Mouse (Mus musculus): ENCODE results near the gene Aaed1. TPM values are rescaled to one million over a fixed set of nuclear protein-coding genes. Genes with fewer than 3 reads are reported as not detected.

Gene Aaed1
- polyA plus RNA-seq, 1 experiment from 2014 or later: 29.9 TPM

DNA sequence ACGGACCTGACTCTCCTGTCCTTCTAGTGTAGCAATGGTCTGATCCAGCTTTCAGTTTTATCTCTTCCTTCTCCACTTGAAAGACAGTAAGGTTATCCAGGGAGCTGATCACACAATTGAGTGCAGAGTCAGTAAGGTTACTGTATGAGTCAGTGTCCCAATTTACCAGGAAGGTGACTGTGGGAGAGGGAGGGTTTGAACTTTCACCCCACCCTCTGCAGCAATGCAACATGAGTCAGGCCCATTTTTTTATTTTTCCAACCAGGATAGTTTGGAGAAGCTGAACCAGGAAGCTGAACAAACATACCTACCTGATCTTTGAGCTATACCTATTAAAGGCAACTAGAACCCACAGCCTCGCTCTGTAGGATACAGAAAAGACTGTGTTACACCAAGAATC, 37.0 kb upstream of the Aaed1 start:
- 56% methylated on average over 2 of the region's 2 CpGs for WGBS
- Histone ChIP-seq H3K27me3 (replicated peaks; ENCODE audit: control insufficient read depth, insufficient read depth, low read length) (no peaks in the 10 kb centered on the region), H3K9ac (ENCODE audit: low read depth, low read length) (no peak overlapping the region), H3K4me3 (ENCODE audit: low read depth, low read length) (no peak overlapping the region), H3K9me3 (ENCODE audit: control insufficient read depth) (no peaks in the 10 kb centered on the region), H3K27ac (ENCODE audit: low read depth, low read length) (no peak overlapping the region), H3K36me3 (ENCODE audit: control insufficient read depth, insufficient read depth) (no peaks in the 10 kb centered on the region), H3K4me2 (replicated peaks; ENCODE audit: low read depth) (no peak overlapping the region), H3K4me1 (replicated peaks; ENCODE audit: control insufficient read depth, insufficient read depth, low read length) (no peaks in the 10 kb centered on the region)
- TF ChIP-seq CTCF (IDR thresholded peaks at IDR 0.05; ENCODE audit: low read depth): no peak
- peak; percentile 86 for ATAC-seq

DNA sequence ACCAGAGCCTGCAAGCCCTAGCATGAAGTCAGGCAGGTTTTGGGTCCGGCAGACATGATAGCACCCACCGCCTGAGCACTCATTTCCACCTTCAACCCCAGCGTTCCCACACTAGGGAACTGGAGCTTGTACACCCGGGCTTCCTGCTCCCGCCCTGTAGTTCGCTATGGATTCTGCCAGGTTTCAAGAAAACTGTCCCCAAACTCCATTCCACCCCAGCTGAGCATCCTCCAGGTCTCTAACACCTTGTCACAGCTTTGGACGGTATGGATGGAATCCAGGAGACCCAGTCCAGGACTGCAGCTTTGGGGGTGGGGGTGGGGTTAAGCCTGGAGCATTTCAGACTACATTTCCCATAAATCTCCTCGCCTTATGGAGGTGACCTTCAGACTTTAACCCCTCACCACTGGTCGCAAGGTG, 31.6 kb upstream of the Aaed1 start:
- no peaks in the 10 kb centered on the region for H3K36me3 ChIP-seq (ENCODE audit: control insufficient read depth, insufficient read depth)
- H3K4me3 ChIP-seq (ENCODE audit: low read depth, low read length): peak overlapping the region; percentile 44
- peak overlapping the region; percentile 43 for H3K9ac ChIP-seq (ENCODE audit: low read depth, low read length)
- H3K27me3 ChIP-seq (replicated peaks; ENCODE audit: control insufficient read depth, insufficient read depth, low read length): no peaks in the 10 kb centered on the region
- H3K4me1 ChIP-seq (replicated peaks; ENCODE audit: control insufficient read depth, insufficient read depth, low read length): no peaks in the 10 kb centered on the region
- H3K27ac ChIP-seq (ENCODE audit: low read depth, low read length): no peak overlapping the region
- no peaks in the 10 kb centered on the region for H3K9me3 ChIP-seq (ENCODE audit: control insufficient read depth)
- H3K4me2 ChIP-seq (replicated peaks; ENCODE audit: low read depth): peak overlapping the region; percentile 71
- ATAC-seq: peak; percentile 74
- TF ChIP-seq CTCF (IDR thresholded peaks at IDR 0.05; ENCODE audit: low read depth): no peak
- WGBS: 3% methylated on average over 9 of the region's 9 CpGs

DNA sequence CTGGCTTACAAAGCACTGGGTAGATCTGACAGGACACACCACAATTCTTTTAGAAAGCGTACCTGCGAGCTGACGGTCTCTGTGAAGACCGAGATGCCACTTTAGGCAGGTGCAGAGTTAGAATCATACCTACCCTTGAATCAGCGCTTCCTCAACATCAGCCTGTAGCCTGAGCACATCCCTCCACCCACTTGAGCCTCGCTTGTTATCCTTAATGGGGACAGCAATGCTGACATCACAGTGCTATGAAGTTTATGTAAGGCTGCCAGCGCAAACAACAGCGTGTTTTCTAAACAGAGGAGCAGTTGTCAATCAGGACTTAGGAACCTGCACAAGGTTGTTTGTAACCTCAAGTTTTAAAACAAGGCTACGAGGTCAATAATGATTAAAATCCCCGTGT, 31.1 kb upstream of the Aaed1 start:
- H3K27ac ChIP-seq (ENCODE audit: low read depth, low read length): no peak overlapping the region
- TF ChIP-seq CTCF (IDR thresholded peaks at IDR 0.05; ENCODE audit: low read depth): no peak
- no peaks in the 10 kb centered on the region for H3K4me1 ChIP-seq (replicated peaks; ENCODE audit: control insufficient read depth, insufficient read depth, low read length)
- H3K9ac ChIP-seq (ENCODE audit: low read depth, low read length): peak overlapping the region; percentile 43
- ATAC-seq: no peak
- WGBS: 19% methylated on average over 10 of the region's 10 CpGs
- no peaks in the 10 kb centered on the region for H3K36me3 ChIP-seq (ENCODE audit: control insufficient read depth, insufficient read depth)
- no peaks in the 10 kb centered on the region for H3K27me3 ChIP-seq (replicated peaks; ENCODE audit: control insufficient read depth, insufficient read depth, low read length)
- no peaks in the 10 kb centered on the region for H3K9me3 ChIP-seq (ENCODE audit: control insufficient read depth)
- peak overlapping the region; percentile 71 for H3K4me2 ChIP-seq (replicated peaks; ENCODE audit: low read depth)
- peak overlapping the region; percentile 44 for H3K4me3 ChIP-seq (ENCODE audit: low read depth, low read length)

DNA sequence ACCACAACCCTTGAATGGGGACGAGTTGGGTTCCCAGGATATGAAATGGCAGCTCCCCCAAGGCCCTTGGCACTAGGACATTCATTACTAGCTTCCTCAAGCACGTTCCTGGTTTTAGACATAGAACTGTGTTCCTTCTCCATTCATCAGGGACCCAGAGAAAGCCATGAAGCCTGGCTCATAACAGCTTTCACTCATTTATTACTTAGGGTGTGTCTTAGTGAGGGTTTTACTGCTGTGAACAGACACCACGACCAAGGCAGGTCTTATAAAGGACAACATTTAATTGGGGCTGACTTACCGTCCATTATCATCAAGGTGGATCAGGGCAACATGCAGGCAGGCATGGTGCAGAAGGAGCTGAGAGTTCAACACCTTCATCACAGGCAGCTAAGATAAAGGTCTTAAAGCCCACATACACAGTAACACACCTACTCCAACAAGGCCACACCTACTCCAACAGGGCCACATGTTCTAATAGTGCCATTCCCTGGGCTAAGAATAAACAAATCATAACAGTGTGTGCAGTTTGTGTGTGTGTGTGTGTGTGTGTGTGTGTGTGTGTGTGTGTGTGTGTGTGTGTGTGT, 23.1 kb upstream of the Aaed1 start:
- H3K36me3 ChIP-seq (ENCODE audit: control insufficient read depth, insufficient read depth): no peaks in the 10 kb centered on the region
- no peak for TF ChIP-seq CTCF (IDR thresholded peaks at IDR 0.05; ENCODE audit: low read depth)
- no peak overlapping the region for H3K4me3 ChIP-seq (ENCODE audit: low read depth, low read length)
- peak; percentile 45; the same call in 1 of the 2 replicates for ATAC-seq
- no peaks in the 10 kb centered on the region for H3K9me3 ChIP-seq (ENCODE audit: control insufficient read depth)
- no peak overlapping the region for H3K4me2 ChIP-seq (replicated peaks; ENCODE audit: low read depth)
- no peaks in the 10 kb centered on the region for H3K4me1 ChIP-seq (replicated peaks; ENCODE audit: control insufficient read depth, insufficient read depth, low read length)
- no peaks in the 10 kb centered on the region for H3K27me3 ChIP-seq (replicated peaks; ENCODE audit: control insufficient read depth, insufficient read depth, low read length)
- H3K27ac ChIP-seq (ENCODE audit: low read depth, low read length): no peak overlapping the region
- 37% methylated on average over 4 of the region's 4 CpGs for WGBS
- H3K9ac ChIP-seq (ENCODE audit: low read depth, low read length): no peak overlapping the region

DNA sequence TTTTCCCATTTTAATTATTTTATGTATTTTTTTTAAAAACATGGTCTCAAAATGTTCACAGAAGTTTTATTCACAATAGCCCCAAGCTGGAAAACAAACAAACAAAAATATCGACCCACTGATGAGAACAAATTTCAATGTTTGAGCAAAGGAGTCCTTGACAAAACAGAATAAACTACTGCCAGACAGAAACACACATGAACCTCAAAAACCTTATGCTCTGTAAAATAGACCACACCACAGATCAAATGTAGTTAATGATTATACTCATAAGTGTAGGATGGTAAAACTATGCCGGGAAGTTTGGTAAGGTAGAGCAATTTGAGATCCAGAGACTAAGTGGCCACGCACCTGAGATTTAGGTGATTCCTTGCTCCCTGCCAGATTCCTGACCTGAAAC, 20.6 kb upstream of the Aaed1 start:
- Histone ChIP-seq H3K4me3 (ENCODE audit: low read depth, low read length) (no peak overlapping the region), H3K4me2 (replicated peaks; ENCODE audit: low read depth) (no peak overlapping the region), H3K4me1 (replicated peaks; ENCODE audit: control insufficient read depth, insufficient read depth, low read length) (no peaks in the 10 kb centered on the region), H3K9me3 (ENCODE audit: control insufficient read depth) (no peaks in the 10 kb centered on the region), H3K27me3 (replicated peaks; ENCODE audit: control insufficient read depth, insufficient read depth, low read length) (no peaks in the 10 kb centered on the region), H3K36me3 (ENCODE audit: control insufficient read depth, insufficient read depth) (no peaks in the 10 kb centered on the region), H3K27ac (ENCODE audit: low read depth, low read length) (no peak overlapping the region), H3K9ac (ENCODE audit: low read depth, low read length) (no peak overlapping the region)
- WGBS: 58% methylated on average over 3 of the region's 3 CpGs
- no peak for ATAC-seq
- no peak for TF ChIP-seq CTCF (IDR thresholded peaks at IDR 0.05; ENCODE audit: low read depth)

DNA sequence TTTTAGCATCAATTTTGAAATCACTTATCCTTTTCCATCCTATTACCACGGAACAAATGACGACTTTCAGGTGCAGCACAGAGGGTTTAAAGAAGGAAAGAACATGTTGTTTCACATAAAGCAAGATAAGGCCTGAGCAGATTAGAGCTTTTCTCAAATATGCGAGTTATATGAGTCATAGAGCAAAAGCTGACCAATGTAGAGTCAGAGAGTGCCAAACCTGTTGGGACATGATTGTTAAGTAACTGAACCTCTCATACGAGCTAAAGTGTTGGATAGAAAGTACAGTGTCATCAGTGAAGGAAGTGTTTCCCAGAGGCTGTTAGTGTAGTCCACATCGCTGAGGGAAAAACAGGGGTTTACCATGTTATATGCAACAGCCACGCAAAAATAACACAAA, 19.8 kb upstream of the Aaed1 start:
- Histone ChIP-seq H3K9ac (ENCODE audit: low read depth, low read length) (no peak overlapping the region), H3K4me3 (ENCODE audit: low read depth, low read length) (no peak overlapping the region), H3K4me1 (replicated peaks; ENCODE audit: control insufficient read depth, insufficient read depth, low read length) (no peaks in the 10 kb centered on the region), H3K9me3 (ENCODE audit: control insufficient read depth) (no peaks in the 10 kb centered on the region), H3K4me2 (replicated peaks; ENCODE audit: low read depth) (no peak overlapping the region), H3K27me3 (replicated peaks; ENCODE audit: control insufficient read depth, insufficient read depth, low read length) (no peaks in the 10 kb centered on the region), H3K27ac (ENCODE audit: low read depth, low read length) (no peak overlapping the region), H3K36me3 (ENCODE audit: control insufficient read depth, insufficient read depth) (no peaks in the 10 kb centered on the region)
- ATAC-seq: 0 out of 2 replicates have a peak, but pooled peaks have one; percentile 31
- 59% methylated on average over 6 of the region's 6 CpGs for WGBS
- TF ChIP-seq CTCF (IDR thresholded peaks at IDR 0.05; ENCODE audit: low read depth): no peak
